Mouse (Mus musculus) left cerebral cortex, postnatal 4 days (tissue): ENCODE measurements at regions not wholly inside any gene's neighbourhood (a gene's known extent, or its start where the extent isn't known, plus 50 kb on each side); places are given as distances from the start of the nearest gene placed in this dataset.

Experiments used
- DNase-seq: peaks from one replicate; pipeline ENCODE4 v3.0.0-alpha.2; 2022
- intact Hi-C: fragments of 180-260 bp; cut with DNase I; formaldehyde crosslinking; loops from one replicate; pipeline ENCODE4 v1.15.1; 2025

- no peak for DNase-seq
- intact Hi-C loops: no loop called here
These were observed 481.2 kb upstream of the Pmfbp1 start for GRCm38 (mm10) chr8:109012655-109013054.

- no peak for DNase-seq
- intact Hi-C loops: no loop called here
These were observed 480.2 kb upstream of the Pmfbp1 start for GRCm38 (mm10) chr8:109013577-109013976.

- intact Hi-C loops: no loop called here
- DNase-seq: peak; percentile 42
These were observed 479.1 kb upstream of the Pmfbp1 start for GRCm38 (mm10) chr8:109014746-109015145.

GRCm38 (mm10) chr8:109019565-109019964 is 474.3 kb upstream of the Pmfbp1 start:
- intact Hi-C loops: no loop called here
- DNase-seq: no peak

DNA sequence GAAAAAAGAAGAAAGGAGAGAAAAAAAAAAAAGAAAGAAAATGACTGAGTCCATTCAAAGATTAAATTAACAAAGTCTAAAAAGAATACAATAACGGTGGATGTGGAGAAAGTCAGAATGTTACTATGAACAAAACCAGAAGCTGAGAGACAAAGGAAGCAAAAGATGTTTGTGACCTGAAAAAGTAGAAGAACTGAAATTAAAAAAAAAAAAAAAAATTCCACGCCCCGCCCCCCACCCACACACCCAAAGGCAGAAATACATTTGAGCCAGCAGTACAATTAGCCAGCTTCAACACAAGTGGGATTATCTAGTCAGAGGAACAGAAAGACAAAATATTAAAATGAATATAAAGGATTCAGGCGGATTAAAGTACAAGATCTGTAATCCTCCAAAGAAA is 473.7 kb upstream of the Pmfbp1 start:
- DNase-seq: no peak

GRCm38 (mm10) chr8:109027923-109028322 is 465.9 kb upstream of the Pmfbp1 start:
- intact Hi-C loops: no loop called here
- no peak for DNase-seq

More for the DNA sequence above, 473.7 kb upstream of the Pmfbp1 start:
- intact Hi-C loops: no loop called here

- intact Hi-C loops: no loop called here
- no peak for DNase-seq
These were observed 440.2 kb upstream of the Pmfbp1 start for GRCm38 (mm10) chr8:109053608-109054007.

GRCm38 (mm10) chr8:109059152-109059551 is 434.7 kb upstream of the Pmfbp1 start:
- no peak for DNase-seq
- intact Hi-C loops: no loop called here

DNA sequence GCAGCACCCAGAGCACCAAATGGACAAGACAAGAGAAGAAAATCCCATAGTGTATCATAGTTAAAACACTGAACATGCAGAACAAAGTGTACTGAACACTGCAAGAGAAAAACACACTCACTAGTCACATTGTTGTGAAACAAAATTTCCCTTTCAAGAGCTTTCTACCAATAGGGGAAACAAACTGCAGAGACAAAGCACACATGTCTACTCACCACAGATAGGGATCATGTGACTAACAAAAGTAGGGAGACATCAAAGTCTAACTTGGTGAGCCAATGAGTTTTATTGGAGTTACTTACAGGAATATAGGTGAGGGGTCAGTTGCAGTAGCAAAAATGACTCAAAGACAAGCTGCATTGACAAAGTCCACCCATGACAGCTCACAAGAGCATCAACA is 431.5 kb upstream of the Pmfbp1 start:
- intact Hi-C loops: no loop called here
- no peak for DNase-seq

- intact Hi-C loops: no loop called here
- DNase-seq: no peak
These were observed 420.1 kb upstream of the Pmfbp1 start for GRCm38 (mm10) chr8:109073715-109074114.

DNA sequence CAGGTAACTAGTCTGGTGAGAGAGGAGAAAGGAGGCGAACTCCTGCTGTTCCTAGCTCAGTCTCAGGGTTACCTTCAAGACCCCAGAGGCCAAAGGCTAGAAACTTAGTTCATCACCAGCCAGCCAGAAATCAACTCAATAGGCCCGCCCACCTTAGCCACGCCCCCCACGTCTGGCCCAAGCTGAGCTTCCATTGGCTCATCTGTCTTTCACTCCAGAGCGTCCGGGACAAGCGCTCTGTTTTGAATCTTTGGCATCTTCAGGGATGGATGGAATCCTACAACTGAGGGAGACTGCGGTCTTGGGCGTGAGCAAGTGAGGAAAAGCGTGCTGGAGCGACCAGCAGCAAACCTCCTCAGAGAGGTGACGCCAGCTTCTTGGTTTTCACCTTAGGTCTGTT is 418.8 kb upstream of the Pmfbp1 start:
- peak; percentile 9 for DNase-seq
- intact Hi-C loops: no loop called here

DNA sequence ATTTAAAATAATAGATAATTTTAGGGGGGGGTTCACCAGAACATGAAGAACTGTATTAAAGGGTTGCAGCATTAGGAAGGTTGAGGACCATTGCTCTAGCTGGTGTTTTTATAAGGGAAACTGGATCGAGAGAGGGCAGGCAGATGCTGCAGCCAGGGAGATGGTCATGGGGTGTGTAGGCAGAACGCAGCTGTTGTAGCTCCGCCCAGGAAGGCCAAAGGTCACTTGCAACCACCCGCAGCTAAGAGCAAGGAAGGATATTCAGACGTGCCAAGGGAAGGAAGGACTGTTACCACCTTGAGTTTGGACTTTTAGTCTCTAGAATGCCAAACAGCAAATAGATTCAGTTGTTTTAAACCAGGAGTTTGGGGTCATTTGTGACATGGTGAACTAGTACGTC is 414.6 kb upstream of the Pmfbp1 start:
- DNase-seq: no peak
- intact Hi-C loops: no loop called here

- intact Hi-C loops: no loop called here
These were observed 412.5 kb upstream of the Pmfbp1 start for GRCm38 (mm10) chr8:109081295-109081694.

GRCm38 (mm10) chr8:109085134-109085533 is 408.7 kb upstream of the Pmfbp1 start:
- intact Hi-C loops: no loop called here
- DNase-seq: no peak

More at GRCm38 (mm10) chr8:109081295-109081694, 412.5 kb upstream of the Pmfbp1 start:
- DNase-seq: no peak

DNA sequence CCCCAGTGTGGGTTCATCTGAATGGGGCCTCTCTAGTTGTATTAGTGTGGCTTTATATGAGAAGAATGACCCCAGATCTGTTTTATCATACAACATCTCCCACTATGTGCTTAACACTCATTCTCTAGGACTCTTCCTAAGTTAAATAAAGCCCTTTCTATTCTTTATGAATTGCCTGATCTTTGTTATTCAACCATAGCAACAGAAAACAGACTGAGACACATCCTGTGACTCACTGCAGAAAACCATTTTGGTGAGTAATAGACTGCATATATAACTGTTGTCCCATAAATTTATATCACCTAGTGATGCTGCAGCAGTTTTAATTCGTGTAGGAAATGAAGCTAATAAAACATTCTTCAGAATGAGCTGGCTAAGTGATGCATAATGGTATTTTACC is 406.0 kb upstream of the Pmfbp1 start:
- intact Hi-C loops: no loop called here
- no peak for DNase-seq

DNA sequence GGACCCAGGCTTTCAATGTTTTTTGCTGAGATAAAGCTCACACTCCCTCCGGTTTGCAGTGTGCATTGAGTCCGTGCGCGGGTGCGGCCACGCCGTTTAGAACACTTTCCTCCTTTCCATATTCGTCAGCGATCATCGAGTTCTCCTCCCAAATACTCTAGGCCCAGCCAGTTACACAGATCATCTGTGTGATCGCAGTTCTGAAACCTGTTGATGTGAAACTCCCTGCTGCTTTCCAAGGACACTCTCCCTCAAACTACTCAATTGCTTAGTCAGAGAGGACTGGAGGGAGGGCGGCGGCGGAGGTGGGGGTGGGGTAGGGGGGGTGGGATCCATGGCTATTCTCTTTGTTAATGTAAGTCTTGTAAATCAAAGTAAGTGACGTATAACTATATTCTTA is 394.2 kb upstream of the Pmfbp1 start:
- intact Hi-C loops: no loop called here
- DNase-seq: no peak

DNA sequence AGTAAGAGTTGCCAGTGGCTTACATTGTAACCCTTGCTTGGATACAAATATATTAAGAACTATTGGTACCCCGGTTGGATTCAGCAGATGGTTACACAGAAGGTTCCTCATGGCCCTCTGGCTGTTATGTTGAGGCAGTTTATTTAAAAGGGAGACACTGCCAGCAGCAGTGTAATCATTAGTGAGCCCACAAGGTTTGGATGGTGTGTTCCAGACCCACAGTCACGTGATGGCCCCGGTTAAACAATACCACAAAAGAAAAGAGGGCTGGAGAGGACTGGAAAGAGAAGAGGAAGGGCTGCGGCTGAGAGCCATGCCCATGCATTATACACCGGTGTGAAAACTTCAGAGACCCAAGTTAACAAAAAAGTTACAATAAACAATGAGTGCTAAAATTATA is 392.4 kb upstream of the Pmfbp1 start:
- DNase-seq: no peak
- intact Hi-C loops: no loop called here

GRCm38 (mm10) chr8:109104798-109105326 is 389.0 kb upstream of the Pmfbp1 start:
- intact Hi-C loops: no loop called here

DNA sequence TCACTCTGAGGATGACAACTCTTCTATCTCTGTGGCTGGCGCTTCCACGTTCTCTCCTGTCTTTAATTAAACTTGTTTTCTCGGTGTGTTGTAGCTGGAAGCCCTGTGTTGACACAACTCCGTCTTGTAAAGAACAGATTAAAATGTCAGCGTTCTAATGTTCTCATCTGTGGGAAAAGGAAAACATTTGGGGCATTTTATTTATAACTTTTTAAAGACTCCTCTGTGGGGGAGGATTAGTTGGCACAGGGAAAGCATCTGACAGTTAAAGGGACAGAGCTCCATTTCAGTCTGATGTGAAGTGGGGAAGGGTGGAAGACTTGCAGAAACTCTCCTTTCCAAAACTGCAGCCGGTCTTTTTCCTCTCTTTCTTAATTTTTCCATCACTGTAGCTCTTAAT is 388.1 kb upstream of the Pmfbp1 start:
- DNase-seq: no peak
- intact Hi-C loops: no loop called here

More at GRCm38 (mm10) chr8:109104798-109105326, 389.0 kb upstream of the Pmfbp1 start:
- DNase-seq: no peak

GRCm38 (mm10) chr8:109106971-109107370 is 386.9 kb upstream of the Pmfbp1 start:
- DNase-seq: no peak
- intact Hi-C loops: no loop called here

GRCm38 (mm10) chr8:109107762-109108161 is 386.1 kb upstream of the Pmfbp1 start:
- no peak for DNase-seq
- intact Hi-C loops: no loop called here

DNA sequence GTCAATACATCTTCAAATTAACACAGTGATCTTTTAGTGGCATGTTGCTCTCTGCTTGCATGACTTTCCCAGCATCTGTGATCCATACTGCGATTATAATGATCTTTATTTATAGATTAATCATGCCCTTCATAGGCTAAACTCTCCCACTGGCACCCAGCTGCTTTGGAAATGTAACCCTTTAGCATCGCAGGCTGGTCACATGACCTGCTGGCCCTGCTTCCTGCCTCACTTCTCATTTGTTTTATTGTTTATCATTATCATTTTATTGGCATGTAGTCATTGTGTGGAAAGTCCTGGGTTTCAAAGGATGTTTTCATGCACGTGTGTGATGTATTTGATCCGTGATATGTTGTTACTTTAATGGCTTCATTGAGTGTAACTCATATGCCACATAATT is 384.4 kb upstream of the Pmfbp1 start:
- intact Hi-C loops: no loop called here
- no peak for DNase-seq

- DNase-seq: no peak
- intact Hi-C loops: no loop called here
These were observed 372.1 kb upstream of the Pmfbp1 start for GRCm38 (mm10) chr8:109121776-109122175.
